Mouse (Mus musculus): ENCODE measurements around the gene Dffa.

Gene Dffa

GRCm38 (mm10) chr4:149103875-149104561, at the start of gene Dffa:
Gene Dffa (plus strand): TSS chr4:149104146.
- peak; percentile 78 for DNase-seq (ENCODE audit: inconsistent ontology term)

GRCm38 (mm10) chr4:149055847-149056246, 48.1 kb upstream of the Dffa start:
- DNase-seq (ENCODE audit: inconsistent ontology term): no peak

DNA sequence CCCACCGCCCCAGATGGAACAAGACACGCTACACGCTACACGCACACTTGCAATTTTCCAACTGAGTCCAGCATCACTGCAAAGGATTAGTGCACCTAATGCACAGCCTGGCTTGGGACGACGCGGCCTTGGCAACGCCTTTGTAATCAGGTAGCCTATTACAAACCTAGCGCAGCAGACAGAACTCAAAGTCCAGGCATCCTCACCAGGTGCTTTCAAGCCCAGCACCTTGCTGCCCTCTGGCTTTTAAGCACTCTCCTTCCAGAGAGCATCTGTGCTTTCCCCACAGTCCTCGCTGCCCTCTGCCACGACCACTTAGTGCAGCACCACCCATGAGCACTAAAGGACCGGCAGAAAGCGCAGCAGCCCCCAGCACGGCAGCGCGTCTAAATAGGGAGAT, 47.0 kb upstream of the Dffa start:
- no peak for DNase-seq (ENCODE audit: inconsistent ontology term)

GRCm38 (mm10) chr4:149057470-149057869, 46.5 kb upstream of the Dffa start:
- no peak for DNase-seq (ENCODE audit: inconsistent ontology term)

DNA sequence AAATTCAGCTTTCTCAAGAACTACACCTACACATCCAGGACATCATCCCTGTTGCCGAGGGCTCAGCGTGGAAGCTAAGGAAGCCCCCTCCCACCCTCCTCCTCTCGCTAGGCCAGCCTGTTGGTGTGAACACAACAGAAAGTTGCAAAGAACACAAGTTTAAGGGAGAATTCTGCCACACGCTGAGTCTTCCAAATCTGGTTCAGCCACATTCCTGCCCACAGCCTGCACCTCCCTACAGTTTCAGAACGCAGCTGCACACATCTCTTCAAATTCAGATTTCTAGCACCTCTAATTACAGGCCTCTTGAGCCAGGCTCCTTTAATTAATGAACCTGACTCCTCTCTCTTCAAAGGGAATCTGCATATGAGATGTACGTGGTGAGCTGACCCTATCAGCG, 45.6 kb upstream of the Dffa start:
- DNase-seq (ENCODE audit: inconsistent ontology term): no peak

DNA sequence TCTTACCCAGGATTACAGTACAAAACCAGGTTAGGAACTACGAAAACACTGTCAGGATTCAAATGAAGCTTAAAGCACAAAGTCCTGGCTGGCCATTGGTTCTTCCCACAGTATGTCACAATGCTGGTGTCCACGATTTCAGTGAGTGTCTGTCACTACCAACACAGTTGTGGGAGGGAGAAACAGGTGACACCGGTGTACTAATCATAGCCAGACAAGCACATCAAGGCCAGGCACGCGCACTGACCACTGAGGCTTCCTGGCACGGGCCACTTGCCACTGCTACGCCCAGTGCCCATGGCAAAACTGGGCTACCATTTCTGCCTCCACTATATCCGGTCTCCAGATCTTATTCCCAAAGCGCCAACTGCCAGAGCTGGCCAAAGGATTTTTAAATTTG, 44.2 kb upstream of the Dffa start:
- DNase-seq (ENCODE audit: inconsistent ontology term): no peak

DNA sequence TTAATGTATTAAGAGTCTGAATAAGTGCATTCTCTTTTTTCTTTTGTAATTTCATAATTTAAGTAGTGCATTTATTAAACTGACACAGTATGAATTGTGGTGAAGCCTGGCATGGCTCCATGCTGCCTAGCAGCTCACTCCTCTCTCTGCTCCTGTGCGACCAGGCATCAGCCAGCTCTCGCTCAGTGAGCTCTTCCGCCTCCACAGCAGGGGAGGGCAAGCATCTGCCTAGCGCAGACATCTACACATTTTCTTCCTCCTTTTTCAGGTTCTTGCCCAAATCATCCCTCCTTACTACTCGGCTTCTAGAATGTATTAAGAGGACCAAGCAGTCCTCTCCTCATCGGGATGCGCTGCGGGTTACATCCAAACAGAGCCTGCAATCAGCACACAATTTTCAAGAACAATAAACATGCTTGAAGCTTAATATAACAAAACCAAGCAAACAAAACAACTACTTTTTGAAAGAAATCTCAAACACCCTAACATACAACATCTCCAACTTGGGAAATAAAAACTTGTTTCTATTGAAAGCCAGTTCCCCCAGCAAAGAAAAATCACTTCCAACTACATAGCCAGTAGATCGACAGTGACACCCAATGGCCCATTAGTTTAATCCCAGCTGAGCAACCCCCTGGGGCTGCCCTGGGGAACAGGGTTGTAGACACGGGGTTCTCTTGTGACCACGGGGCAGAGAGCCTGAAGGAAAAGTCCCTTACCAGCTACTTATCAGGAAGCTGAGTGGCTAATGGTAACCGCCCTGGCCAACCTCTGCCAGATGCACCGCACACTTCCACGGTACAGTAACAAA, 43.1 kb upstream of the Dffa start:
- no peak for DNase-seq (ENCODE audit: inconsistent ontology term)

DNA sequence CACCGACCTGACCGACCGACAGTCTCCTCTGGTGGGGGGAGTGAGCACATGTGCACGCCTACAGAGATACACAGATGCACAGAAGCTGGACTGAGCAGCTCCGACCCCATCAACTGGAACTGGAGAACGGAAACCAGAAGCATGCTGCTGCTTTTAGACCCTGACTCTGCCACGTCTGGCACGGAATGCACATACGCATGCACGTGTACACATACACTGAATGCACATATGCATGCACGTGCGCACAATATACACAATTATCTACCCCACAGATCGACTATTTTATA, 42.6 kb upstream of the Dffa start:
- no peak for DNase-seq (ENCODE audit: inconsistent ontology term)

DNA sequence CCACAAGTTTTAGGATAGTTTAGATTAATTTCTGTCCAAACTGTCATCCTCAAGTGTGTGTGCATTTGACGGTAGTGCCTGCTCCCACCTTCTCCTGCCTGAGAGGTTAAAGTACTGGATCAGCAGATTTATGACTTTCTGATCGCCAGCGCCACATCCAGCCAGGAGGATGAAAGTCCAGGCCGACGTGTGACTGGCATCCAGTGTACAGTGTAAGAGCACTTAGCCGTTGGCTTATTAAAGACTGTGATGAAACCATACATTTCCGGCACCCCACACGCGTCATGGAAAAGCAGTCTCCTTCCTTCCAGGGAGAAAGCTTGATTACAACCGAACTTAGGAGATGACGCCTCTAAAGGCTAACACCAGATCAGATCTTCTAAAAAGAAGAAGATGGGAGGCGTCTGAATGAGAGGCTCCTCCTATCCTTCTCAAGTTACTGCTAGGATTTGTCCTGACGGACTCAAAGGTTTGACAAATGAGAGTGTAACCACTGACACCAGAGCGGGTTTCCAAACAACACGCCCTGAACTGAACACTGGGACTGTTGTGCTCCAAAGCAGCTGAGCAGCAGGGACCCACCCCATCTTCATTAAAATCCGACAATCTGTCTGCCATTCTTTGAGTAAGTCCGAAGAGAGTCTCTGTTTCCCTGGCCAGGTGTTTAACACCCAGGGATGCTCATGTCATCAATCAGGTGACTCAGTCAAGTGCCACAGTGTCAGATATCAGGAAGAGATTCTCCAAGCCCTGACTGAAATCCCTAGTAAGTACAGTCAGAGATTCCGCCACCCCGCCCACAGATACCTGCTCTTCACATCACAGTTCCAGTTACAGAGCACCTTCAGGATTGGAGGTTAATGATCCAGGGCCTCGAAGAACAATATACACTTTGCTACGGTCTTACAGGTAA, 41.3 kb upstream of the Dffa start:
- DNase-seq (ENCODE audit: inconsistent ontology term): no peak

DNA sequence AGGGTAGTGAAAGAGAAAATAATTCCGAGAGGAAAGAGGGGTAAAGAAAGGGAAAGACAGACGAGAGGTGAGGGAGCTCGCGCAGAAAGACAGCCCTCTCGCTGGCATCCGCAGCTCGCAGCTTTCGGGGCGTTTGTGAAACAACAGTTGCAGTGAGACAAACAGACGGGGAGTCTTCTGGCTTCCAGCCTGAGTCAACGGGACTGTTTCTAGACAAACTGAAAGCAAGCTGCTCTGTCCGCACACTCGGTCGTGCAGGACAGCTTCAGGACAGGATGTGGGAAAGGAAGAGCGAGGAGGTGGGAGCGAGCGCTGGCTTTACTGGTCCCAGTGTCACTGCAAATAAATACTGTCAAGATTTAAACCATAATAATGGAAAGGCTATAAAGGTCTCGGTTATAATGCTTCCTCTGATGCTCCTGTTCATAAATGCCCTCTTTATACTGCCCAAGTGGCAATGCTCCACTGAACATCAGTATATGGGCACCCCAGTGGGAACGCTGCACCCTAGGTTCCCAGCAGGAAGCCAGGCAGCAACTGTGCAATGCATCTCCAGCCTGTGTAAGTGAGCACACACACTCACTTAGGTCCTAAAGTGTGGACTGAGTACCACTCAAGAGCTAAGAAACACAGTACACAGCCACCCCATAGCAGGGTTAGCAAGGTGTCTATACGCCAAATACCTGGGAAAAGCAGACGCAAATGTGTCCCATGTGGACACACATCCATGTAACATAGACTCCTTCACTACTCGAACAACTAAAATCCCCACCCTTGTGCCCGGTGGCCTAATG, 39.7 kb upstream of the Dffa start:
- no peak for DNase-seq (ENCODE audit: inconsistent ontology term)

- no peak for DNase-seq (ENCODE audit: inconsistent ontology term)
Observed at GRCm38 (mm10) chr4:149066672-149067551, 37.0 kb upstream of the Dffa start.

DNA sequence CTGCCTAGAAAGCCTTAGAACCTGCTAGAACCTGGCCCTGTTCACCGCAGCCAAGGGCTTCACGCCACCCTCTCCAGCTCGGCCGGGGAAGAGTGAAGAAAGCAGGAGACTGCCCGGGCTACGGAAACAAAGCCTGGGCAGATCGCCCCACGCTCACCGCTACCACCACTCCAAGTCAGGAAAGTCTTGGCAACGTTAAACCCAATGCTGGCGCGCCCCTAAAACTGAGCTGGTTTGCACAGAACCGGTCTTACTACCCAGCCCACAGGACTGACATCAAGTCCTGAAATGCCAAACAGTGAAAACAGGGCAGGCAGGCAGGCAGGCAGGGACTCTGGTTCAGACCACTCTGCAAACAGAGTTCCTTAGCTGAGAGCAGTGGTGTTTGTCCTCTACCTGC, 28.9 kb upstream of the Dffa start:
- no peak for DNase-seq (ENCODE audit: inconsistent ontology term)

GRCm38 (mm10) chr4:149075871-149076575, 27.9 kb upstream of the Dffa start:
- peak; percentile 83 for DNase-seq (ENCODE audit: inconsistent ontology term)

- DNase-seq (ENCODE audit: inconsistent ontology term): no peak
Observed at GRCm38 (mm10) chr4:149078261-149078660, 25.7 kb upstream of the Dffa start.

GRCm38 (mm10) chr4:149079629-149080028, 24.3 kb upstream of the Dffa start:
- no peak for DNase-seq (ENCODE audit: inconsistent ontology term)

- DNase-seq (ENCODE audit: inconsistent ontology term): no peak
Observed at GRCm38 (mm10) chr4:149080111-149080510, 23.8 kb upstream of the Dffa start.

DNA sequence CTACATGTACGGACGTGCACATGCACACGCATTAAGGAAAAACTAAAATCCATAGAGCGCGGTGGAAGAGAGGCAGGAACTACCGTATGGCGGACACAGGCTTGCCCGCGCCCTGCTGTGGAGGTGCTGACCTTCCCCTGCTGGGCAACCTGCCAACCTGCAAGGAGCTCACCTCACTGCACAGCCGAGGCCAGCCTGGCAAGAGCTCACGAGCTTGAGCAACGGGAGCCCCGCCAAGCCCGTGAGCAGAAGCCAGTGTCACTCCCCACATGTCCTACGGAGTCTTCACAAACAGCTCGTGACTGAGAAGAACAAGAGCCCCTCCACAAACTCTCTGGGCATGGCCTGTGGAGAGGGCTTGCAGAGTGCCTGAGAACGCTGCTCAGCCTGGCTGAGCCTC, 22.4 kb upstream of the Dffa start:
- peak; percentile 54 for DNase-seq (ENCODE audit: inconsistent ontology term)

- no peak for DNase-seq (ENCODE audit: inconsistent ontology term)
Observed at GRCm38 (mm10) chr4:149085381-149085780, 18.6 kb upstream of the Dffa start.

DNA sequence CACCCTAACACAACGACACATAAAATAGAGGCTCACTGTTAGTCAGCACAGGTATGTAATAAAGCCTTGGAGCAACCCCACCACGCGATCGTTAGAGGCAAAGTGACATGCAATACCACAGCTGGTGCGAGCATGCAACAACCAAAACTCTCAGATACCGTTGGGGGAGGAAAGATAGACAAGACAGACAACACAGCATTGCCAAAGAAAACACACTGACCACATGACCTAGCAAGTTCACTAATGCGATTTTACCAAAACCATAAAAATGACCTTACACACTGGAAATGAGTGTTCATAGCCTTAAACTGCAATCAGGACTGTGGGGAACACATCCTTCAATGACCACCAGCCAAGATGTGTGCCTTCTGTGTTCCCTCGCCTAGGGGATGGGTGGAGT, 12.6 kb upstream of the Dffa start:
- DNase-seq (ENCODE audit: inconsistent ontology term): no peak

GRCm38 (mm10) chr4:149097956-149098355, 6.0 kb upstream of the Dffa start:
- peak; percentile 61 for DNase-seq (ENCODE audit: inconsistent ontology term)
